ENCODE assay signal across 14 mouse cellular contexts in genomic region chr10:42014086-42014485, GRCm38 (mm10). TPM values are rescaled to one million over a fixed set of nuclear protein-coding genes. Genes with fewer than 3 reads are reported as not detected.
"Had no signal": no experiment of that assay in that cellular context is flagged by ENCODE, and none has a peak within 500 bp of the region (broad histone marks: within the 10 kb centered on the region; RNA-seq: fewer than 3 reads in every experiment).

No protein-coding gene starts in this region.

- H3K9me3 ChIP-seq: midbrain, embryonic 10.5 days; neural tube, embryonic 15.5 days had no signal

- DNase-seq: kidney, adult 8-10 months; kidney, postnatal 10 days; left cerebral cortex, postnatal 4 days; lung, adult 18-20 months; lung, postnatal 36 days; midbrain, embryonic 14.5 days; right cerebral cortex, adult 18-20 months; right cerebral cortex, postnatal 25 days; thymus, postnatal 36 days had no signal

- H3K4me2 ChIP-seq: neural tube, embryonic 15.5 days had no signal

- H3K4me3 ChIP-seq: midbrain, embryonic 10.5 days; myocyte; neural tube, embryonic 15.5 days had no signal

- H3K36me3 ChIP-seq: midbrain, embryonic 10.5 days; neural tube, embryonic 15.5 days had no signal

- H3K27ac ChIP-seq: liver, embryonic 14.5 days; midbrain, embryonic 10.5 days; neural tube, embryonic 15.5 days had no signal

- H3K9ac ChIP-seq: liver, embryonic 14.5 days; neural tube, embryonic 15.5 days had no signal

RNA-seq across cellular contexts. Expression of gene Armc2, which starts 4.2 kb away (rescaled TPM):
- polyA plus RNA-seq: liver, adult 2 months had no signal
